8 mouse cellular contexts compared by ENCODE assay signal in genomic region chr10:121474288-121474687, GRCm38 (mm10). TPM values are rescaled to one million over a fixed set of nuclear protein-coding genes. Genes with fewer than 3 reads are reported as not detected.
A peak's percentile ranks its signal among the peaks of the same experiment; 100 is the strongest.
DNase-seq lines count a peak whose midpoint lies in the region; ATAC-seq lines count a peak whose summit lies in the region.

No protein-coding gene starts in this region.

- H3K9ac ChIP-seq in kidney, embryonic 15.5 days, result peak overlapping the region; percentile 87
- H3K9ac ChIP-seq in hindbrain, embryonic 16.5 days (ENCODE audit: low read depth, low read length), result peak overlapping the region; percentile 77
- H3K9ac ChIP-seq in midbrain, embryonic 15.5 days, result no peak overlapping the region

- H3K4me2 ChIP-seq in kidney, embryonic 15.5 days, result peak overlapping the region; percentile 93
- peak overlapping the region; percentile 95 for H3K4me2 ChIP-seq in hindbrain, embryonic 16.5 days (ENCODE audit: low read length)
- H3K4me2 ChIP-seq in midbrain, embryonic 15.5 days, result peak overlapping the region; percentile 85

- H3K36me3 ChIP-seq in kidney, embryonic 15.5 days, result no peaks in the 10 kb centered on the region
- H3K36me3 ChIP-seq in embryonic facial prominence, embryonic 10.5 days (replicated peaks), result no peaks in the 10 kb centered on the region
- H3K36me3 ChIP-seq in hindbrain, embryonic 16.5 days (ENCODE audit: control insufficient read depth, insufficient read depth, low read length), result no peaks in the 10 kb centered on the region
- no peaks in the 10 kb centered on the region for H3K36me3 ChIP-seq in midbrain, embryonic 15.5 days (replicated peaks)

- H3K4me3 ChIP-seq in kidney, embryonic 15.5 days (replicated peaks), result peak overlapping the region; percentile 83
- peak overlapping the region; percentile 89 for H3K4me3 ChIP-seq in embryonic facial prominence, embryonic 10.5 days
- peak overlapping the region; percentile 74 for H3K4me3 ChIP-seq in hindbrain, embryonic 16.5 days (ENCODE audit: low read length)
- peak overlapping the region; percentile 63 for H3K4me3 ChIP-seq in midbrain, embryonic 15.5 days

- H3K9me3 ChIP-seq in kidney, embryonic 15.5 days (replicated peaks), result no peaks in the 10 kb centered on the region
- no peaks in the 10 kb centered on the region for H3K9me3 ChIP-seq in embryonic facial prominence, embryonic 10.5 days
- H3K9me3 ChIP-seq in hindbrain, embryonic 16.5 days (ENCODE audit: control insufficient read depth, low read length), result no peaks in the 10 kb centered on the region
- H3K9me3 ChIP-seq in midbrain, embryonic 15.5 days, result no peaks in the 10 kb centered on the region

- H3K27me3 ChIP-seq in kidney, embryonic 15.5 days, result no peaks in the 10 kb centered on the region
- H3K27me3 ChIP-seq in embryonic facial prominence, embryonic 10.5 days (replicated peaks; ENCODE audit: low read depth, poor library complexity, severe bottlenecking), result 0 out of 2 replicates have a peak, but pooled peaks cover 10% of the 10 kb centered on the region
- H3K27me3 ChIP-seq in hindbrain, embryonic 16.5 days (replicated peaks; ENCODE audit: control insufficient read depth, insufficient read depth, low read length), result no peaks in the 10 kb centered on the region; the same call in 1 of the 2 replicates
- H3K27me3 ChIP-seq in midbrain, embryonic 15.5 days (replicated peaks), result peaks cover 18% of the 10 kb centered on the region

- H3K27ac ChIP-seq in kidney, embryonic 15.5 days, result no peak overlapping the region
- H3K27ac ChIP-seq in embryonic facial prominence, embryonic 10.5 days (replicated peaks), result peak overlapping the region; percentile 94; the same call in 1 of the 2 replicates
- H3K27ac ChIP-seq in hindbrain, embryonic 16.5 days (ENCODE audit: low read depth, low read length), result peak overlapping the region; percentile 12; the same call in 1 of the 2 replicates
- no peak overlapping the region for H3K27ac ChIP-seq in midbrain, embryonic 15.5 days

- WGBS in kidney, embryonic 15.5 days, result 29% methylated on average over 4 of the region's 4 CpGs
- WGBS in embryonic facial prominence, embryonic 10.5 days, result 28% methylated on average over 4 of the region's 4 CpGs
- 29% methylated on average over 4 of the region's 4 CpGs for WGBS in hindbrain, embryonic 16.5 days
- 40% methylated on average over 4 of the region's 4 CpGs for WGBS in midbrain, embryonic 15.5 days

- no peak for DNase-seq in kidney, postnatal 25 days
- DNase-seq in embryonic facial prominence, embryonic 10.5 days (ENCODE audit: low spot score), result no peak
- DNase-seq in thymus, postnatal 25 days, result no peak
- DNase-seq in adrenal gland, postnatal 4 days (ENCODE audit: low spot score in 2 of 2), result no peak
- no peak for DNase-seq in right cerebral cortex, postnatal 4 days

- peaks cover 69% of the 10 kb centered on the region for H3K4me1 ChIP-seq in kidney, embryonic 15.5 days
- peaks cover 76% of the 10 kb centered on the region for H3K4me1 ChIP-seq in embryonic facial prominence, embryonic 10.5 days
- H3K4me1 ChIP-seq in hindbrain, embryonic 16.5 days (ENCODE audit: control insufficient read depth, insufficient read depth, low read depth, low read length), result peaks cover 20% of the 10 kb centered on the region
- H3K4me1 ChIP-seq in midbrain, embryonic 15.5 days, result peaks cover 27% of the 10 kb centered on the region

- no peak for ATAC-seq in kidney, embryonic 15.5 days (replicated peaks; ENCODE audit: low FRiP score)
- ATAC-seq in hindbrain, embryonic 16.5 days, result no peak
- ATAC-seq in midbrain, embryonic 15.5 days (replicated peaks), result no peak

RNA-seq across cellular contexts. Expression of gene Rassf3, which starts 1.9 kb away (rescaled TPM):
- polyA plus RNA-seq in kidney, embryonic 15.5 days (2015; fragmentation: Nextera tagmentation; extraction: Ambion mirVana), result 13.8 and 14.7 TPM in 2 replicates
- 15.8 and 19.4 TPM in 2 replicates for polyA plus RNA-seq in embryonic facial prominence, embryonic 10.5 days (2016; fragmentation: Nextera tagmentation; extraction: Ambion mirVana)
- 5.3 and 6.0 TPM in 2 replicates for polyA plus RNA-seq in hindbrain, embryonic 16.5 days (2015; fragmentation: Nextera tagmentation; extraction: Ambion mirVana)
- polyA plus RNA-seq in midbrain, embryonic 15.5 days (2015; fragmentation: Nextera tagmentation; extraction: Ambion mirVana), result 4.2 and 4.4 TPM in 2 replicates
- 10 to 100 TPM; 37.6 to 44.5 TPM for total RNA-seq in adrenal gland, postnatal 4 days (2021)

Comparison
In these comparisons a context has a peak if more than half of its experiments do, and no peak if none do; other contexts are left out.
1. H3K27ac ChIP-seq: peak in embryonic facial prominence, embryonic 10.5 days (single experiment) and hindbrain, embryonic 16.5 days (single experiment); none in kidney, embryonic 15.5 days (single experiment) and midbrain, embryonic 15.5 days (single experiment).
2. Peak in every context shown above with its lines, with median percentiles within 50 percentile points of each other: H3K4me2 ChIP-seq and H3K4me3 ChIP-seq.